8 mouse cellular contexts compared by ENCODE assay signal in the genomic region with DNA sequence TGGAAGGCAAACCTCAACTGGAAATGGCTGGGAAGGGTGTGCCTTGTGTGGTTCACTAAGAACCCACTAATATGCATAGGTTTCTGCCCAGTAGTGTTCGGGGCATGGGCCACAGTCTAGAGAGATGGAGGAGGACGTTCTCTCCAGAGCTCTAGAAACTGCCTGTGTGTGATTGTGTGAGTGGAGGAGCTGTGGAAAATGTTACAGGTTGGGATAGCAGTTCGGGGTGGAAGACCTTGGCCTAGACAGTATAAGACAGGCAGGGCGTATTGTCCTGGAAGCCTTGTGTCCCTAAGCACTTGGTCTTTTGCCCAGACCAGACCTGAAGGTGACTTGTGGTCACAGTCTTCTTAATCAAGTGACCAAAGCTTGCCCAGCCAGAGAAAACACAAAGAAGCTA. TPM values are rescaled to one million over a fixed set of nuclear protein-coding genes. Genes with fewer than 3 reads are reported as not detected.
DNase-seq lines count a peak whose midpoint lies in the region; ATAC-seq lines count a peak whose summit lies in the region.

No protein-coding gene starts in this region.

- H3K27me3 ChIP-seq in hindbrain, embryonic 10.5 days (ENCODE audit: insufficient read depth, poor library complexity, severe bottlenecking), result no peaks in the 10 kb centered on the region
- no peaks in the 10 kb centered on the region for H3K27me3 ChIP-seq in midbrain, embryonic 12.5 days

- peak overlapping the region; percentile 93 for H3K4me2 ChIP-seq in midbrain, embryonic 12.5 days (replicated peaks)

- 76% methylated on average over 4 of the region's 4 CpGs for WGBS in hindbrain, embryonic 10.5 days
- 76% methylated on average over 4 of the region's 4 CpGs for WGBS in midbrain, embryonic 12.5 days

- peak overlapping the region; percentile 87 for H3K4me3 ChIP-seq in hindbrain, embryonic 10.5 days
- peak overlapping the region; percentile 94 for H3K4me3 ChIP-seq in midbrain, embryonic 12.5 days

- peak overlapping the region; percentile 100; the same call in 1 of the 2 replicates for H3K27ac ChIP-seq in hindbrain, embryonic 10.5 days
- H3K27ac ChIP-seq in midbrain, embryonic 12.5 days (replicated peaks), result peak overlapping the region; percentile 52; the same call in 1 of the 2 replicates

- peak; percentile 49 to 56 for DNase-seq in heart, adult 18-20 months
- no peak for DNase-seq in heart, postnatal 25 days (ENCODE audit: low spot score)
- peak; percentile 50 for DNase-seq in adipocyte (ENCODE audit: low spot score)
- no peak for DNase-seq in hindbrain, embryonic 10.5 days (ENCODE audit: low spot score)
- DNase-seq in frontal cortex, postnatal 36 days (ENCODE audit: low spot score in 2 of 2), result no peak
- DNase-seq in layer of hippocampus, adult 8-10 months (ENCODE audit: low spot score in 2 of 2), result no peak
- DNase-seq in left cerebral cortex, adult 9 months (ENCODE audit: low spot score in 2 of 2), result no peak

- H3K9me3 ChIP-seq in hindbrain, embryonic 10.5 days, result no peaks in the 10 kb centered on the region
- H3K9me3 ChIP-seq in midbrain, embryonic 12.5 days, result no peaks in the 10 kb centered on the region

- ATAC-seq in midbrain, embryonic 12.5 days (ENCODE audit: low FRiP score, low read depth), result no peak

- H3K36me3 ChIP-seq in hindbrain, embryonic 10.5 days, result peaks cover 60% of the 10 kb centered on the region
- peaks cover 54% of the 10 kb centered on the region for H3K36me3 ChIP-seq in midbrain, embryonic 12.5 days

- intact Hi-C loops in heart, postnatal 25 days (cut with DNase I), result no loop called here

- peak overlapping the region; percentile 98 for H3K9ac ChIP-seq in midbrain, embryonic 12.5 days (replicated peaks)

- peaks cover 72% of the 10 kb centered on the region for H3K4me1 ChIP-seq in hindbrain, embryonic 10.5 days (replicated peaks)
- H3K4me1 ChIP-seq in midbrain, embryonic 12.5 days, result peaks cover 64% of the 10 kb centered on the region

RNA-seq across cellular contexts. Expression of gene Hnrnpl, which starts 4.1 kb away (rescaled TPM):
- 100 to 1,000 TPM; 196 to 224 TPM for total RNA-seq in heart, adult 18-20 months (2021)
- total RNA-seq in heart, postnatal 25 days (2021), result 100 to 1,000 TPM; 225 to 270 TPM
- polyA plus RNA-seq in hindbrain, embryonic 10.5 days (2016; fragmentation: Nextera tagmentation; extraction: Ambion mirVana), result 312 TPM in 2 replicates
- polyA plus RNA-seq in midbrain, embryonic 12.5 days (2016; fragmentation: Nextera tagmentation; extraction: Ambion mirVana), result 323 and 357 TPM in 2 replicates
- 100 to 1,000 TPM; 403 to 453 (median 434) TPM for total RNA-seq in layer of hippocampus, adult 8-10 months (2022)

RNA-seq across cellular contexts. Expression of gene Ech1, which starts 12.6 kb away (rescaled TPM):
- total RNA-seq in heart, adult 18-20 months (2021), result 1,000 to 10,000 TPM; 1,960 to 1,989 TPM
- 1,000 to 10,000 TPM; 1,337 to 1,520 TPM for total RNA-seq in heart, postnatal 25 days (2021)
- polyA plus RNA-seq in hindbrain, embryonic 10.5 days (2016; fragmentation: Nextera tagmentation; extraction: Ambion mirVana), result 87.9 and 93.3 TPM in 2 replicates
- polyA plus RNA-seq in midbrain, embryonic 12.5 days (2016; fragmentation: Nextera tagmentation; extraction: Ambion mirVana), result 71.4 and 77.2 TPM in 2 replicates
- 10 to 100 TPM; 64.2 to 77.6 (median 67.7) TPM for total RNA-seq in layer of hippocampus, adult 8-10 months (2022)

RNA-seq across cellular contexts. Expression of gene Lgals4, which starts 21.2 kb away (rescaled TPM):
- total RNA-seq in heart, adult 18-20 months (2021), result 10 to 100 TPM in 1 of 2 experiments, 1 to 10 TPM in 1; 9.6 to 18.7 TPM
- total RNA-seq in heart, postnatal 25 days (2021), result 10 to 100 TPM; 28.9 to 30.7 TPM
- polyA plus RNA-seq in hindbrain, embryonic 10.5 days (2016; fragmentation: Nextera tagmentation; extraction: Ambion mirVana), result 3.9 and 4.0 TPM in 2 replicates
- 3.2 and 3.5 TPM in 2 replicates for polyA plus RNA-seq in midbrain, embryonic 12.5 days (2016; fragmentation: Nextera tagmentation; extraction: Ambion mirVana)
- 1 to 10 TPM; 2.4 to 6.9 (median 4.9) TPM for total RNA-seq in layer of hippocampus, adult 8-10 months (2022)

RNA-seq across cellular contexts. Expression of gene Rinl, which starts 23.7 kb away (rescaled TPM):
- 1 to 10 TPM; 1.5 to 3.4 TPM for total RNA-seq in heart, adult 18-20 months (2021)
- total RNA-seq in heart, postnatal 25 days (2021), result 1 to 10 TPM; 1.5 to 2.2 TPM
- 4.0 TPM in 2 replicates for polyA plus RNA-seq in hindbrain, embryonic 10.5 days (2016; fragmentation: Nextera tagmentation; extraction: Ambion mirVana)
- polyA plus RNA-seq in midbrain, embryonic 12.5 days (2016; fragmentation: Nextera tagmentation; extraction: Ambion mirVana), result 1.7 and 2.8 TPM in 2 replicates
- 1 to 10 TPM; 2.5 to 5.3 (median 3.8) TPM for total RNA-seq in layer of hippocampus, adult 8-10 months (2022)

RNA-seq across cellular contexts. Expression of gene Nfkbib, which starts 45.1 kb away (rescaled TPM):
- total RNA-seq in heart, adult 18-20 months (2021), result 10 to 100 TPM; 25.8 to 26.8 TPM
- 10 to 100 TPM; 22.1 to 22.9 TPM for total RNA-seq in heart, postnatal 25 days (2021)
- polyA plus RNA-seq in hindbrain, embryonic 10.5 days (2016; fragmentation: Nextera tagmentation; extraction: Ambion mirVana), result 56.0 and 61.1 TPM in 2 replicates
- 38.6 and 44.5 TPM in 2 replicates for polyA plus RNA-seq in midbrain, embryonic 12.5 days (2016; fragmentation: Nextera tagmentation; extraction: Ambion mirVana)
- total RNA-seq in layer of hippocampus, adult 8-10 months (2022), result 10 to 100 TPM; 23.0 to 25.5 (median 24.7) TPM

Comparison
In these comparisons a context has a peak if more than half of its experiments do, and no peak if none do; other contexts are left out.
1. DNase-seq: peak in heart, adult 18-20 months (2 of 2) and adipocyte (single experiment); none in heart, postnatal 25 days (single experiment), hindbrain, embryonic 10.5 days (single experiment), frontal cortex, postnatal 36 days (0 of 2), layer of hippocampus, adult 8-10 months (0 of 2) and left cerebral cortex, adult 9 months (0 of 2).
2. RNA of gene Ech1, which starts 12.6 kb away (total RNA-seq): 1,960 to 1,989 TPM in heart, adult 18-20 months and 1,337 to 1,520 TPM in heart, postnatal 25 days; 64.2 to 77.6 TPM in layer of hippocampus, adult 8-10 months; every median in the first group is over 10 times any median in the second.